Mouse (Mus musculus) lung, postnatal 4 days (tissue): Measurements from ENCODE around the gene Glb1l.
A peak's percentile ranks its signal among the peaks of the same experiment; 100 is the strongest.

ENCODE experiments used
- DNase-seq, 2 experiments: peaks; one replicate each; pipeline ENCODE4 v3.0.0; 2021

The Glb1l gene

DNA sequence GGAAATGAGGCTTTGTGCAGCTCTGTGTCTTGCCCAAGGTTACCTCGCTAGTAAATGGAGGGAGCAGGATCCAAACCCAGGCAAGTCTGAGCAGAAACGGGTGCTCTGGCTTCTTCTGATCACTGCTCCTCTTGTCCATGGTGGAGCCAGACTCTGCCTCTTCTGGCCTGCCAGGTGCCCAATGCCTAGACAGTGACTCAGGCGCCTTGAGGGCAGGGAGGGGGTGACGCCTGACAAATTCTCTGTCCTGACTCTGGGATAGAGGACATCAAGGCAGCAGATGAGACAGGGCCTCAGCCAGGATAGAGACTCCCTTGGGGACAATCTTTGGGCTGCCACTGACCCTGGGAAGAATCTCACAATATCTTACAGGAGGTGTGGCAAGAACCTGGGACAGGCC is 20.6 kb upstream of the Glb1l start:
- peak in 1 of 2 experiments; percentile 19 for DNase-seq

DNA sequence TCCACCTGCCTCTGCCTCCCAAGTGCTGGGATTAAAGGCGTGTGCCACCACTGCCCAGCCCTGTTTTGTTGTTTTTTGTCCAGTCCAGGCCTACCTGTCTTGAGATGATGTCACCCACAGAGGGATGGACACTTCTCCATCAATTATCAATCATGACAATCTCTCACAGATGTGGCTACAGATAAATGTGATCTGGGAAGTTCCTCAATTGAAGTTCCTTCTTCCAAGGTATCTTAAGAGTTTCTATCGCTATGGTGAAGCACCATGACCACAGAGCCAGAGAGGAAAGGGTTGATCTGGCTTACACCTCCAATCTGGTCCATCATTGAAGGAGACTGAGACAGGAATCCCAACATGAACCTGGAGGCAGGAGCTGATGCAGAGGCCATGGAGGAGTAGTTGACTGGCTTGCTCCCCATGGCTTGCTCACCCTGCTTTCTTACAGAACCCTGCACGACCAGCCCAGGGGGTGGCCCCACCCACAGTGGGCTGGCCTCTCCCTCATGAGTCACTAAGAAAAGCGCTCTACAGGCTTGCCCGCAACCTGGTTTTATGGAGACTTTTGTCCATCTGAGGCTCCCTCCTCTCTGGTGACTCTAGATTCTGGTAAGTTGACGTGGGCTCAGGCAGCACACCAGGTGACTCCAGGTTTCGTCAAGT is 19.9 kb upstream of the Glb1l start:
- DNase-seq = peak in 1 of 2 experiments; percentile 20

DNA sequence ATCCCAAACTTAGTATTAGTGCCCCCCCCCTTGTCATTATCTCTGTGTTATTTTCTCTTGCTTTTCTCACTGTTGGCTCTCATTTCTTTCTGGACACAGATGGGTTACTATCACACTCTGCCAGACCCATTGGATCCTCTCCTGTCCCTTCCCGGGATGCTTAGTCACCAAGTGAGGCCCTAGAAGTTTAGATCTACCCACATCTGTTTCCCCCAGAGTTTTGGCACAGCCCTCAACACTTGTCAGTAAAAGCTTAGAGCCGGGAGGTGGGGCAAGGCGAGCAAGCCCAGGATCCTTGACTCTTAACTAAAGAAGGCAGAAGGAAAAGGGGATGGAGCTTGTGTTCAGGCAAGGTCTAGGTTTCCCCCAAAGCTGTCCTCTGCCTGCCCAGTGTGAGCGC is 18.5 kb upstream of the Glb1l start:
- no peak for DNase-seq

DNA sequence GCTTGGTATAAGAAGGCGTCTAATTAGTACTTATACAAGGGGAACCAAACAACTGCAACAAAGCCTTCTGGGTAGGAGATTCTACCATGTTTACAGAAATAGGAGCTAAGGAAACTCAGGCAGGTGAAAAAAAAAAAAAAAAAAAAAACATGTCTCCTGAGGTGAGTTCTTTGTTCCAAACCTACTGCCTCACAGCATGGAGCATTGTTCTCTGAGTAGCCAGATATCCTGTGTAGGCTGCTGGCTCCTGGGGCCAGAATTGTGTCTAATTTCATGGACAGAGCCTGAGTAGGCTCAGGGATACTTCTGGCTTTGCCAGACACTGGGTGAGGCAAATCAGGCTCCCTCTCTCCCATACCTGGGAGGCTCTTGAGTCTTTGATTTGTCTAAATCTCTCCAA is 17.0 kb upstream of the Glb1l start:
- DNase-seq = no peak

DNA sequence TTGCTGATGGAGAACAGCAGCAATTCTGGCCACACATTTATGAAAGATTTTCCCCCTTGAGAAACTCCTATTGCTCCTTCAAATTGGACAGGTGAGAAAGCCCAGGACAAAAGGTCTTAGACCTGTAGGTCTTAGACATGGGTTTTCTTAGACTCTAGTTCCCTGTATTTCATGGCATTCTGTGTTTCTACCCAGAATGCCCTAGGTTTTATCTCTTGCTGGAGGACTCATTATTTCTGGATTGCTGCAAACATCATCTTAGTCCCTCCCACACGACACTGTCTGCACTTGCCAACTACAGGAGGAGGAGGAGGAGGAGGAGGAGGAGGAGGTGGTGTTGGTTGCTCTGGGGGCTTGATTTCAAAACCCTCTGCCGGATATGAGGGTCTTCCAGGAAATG is 15.5 kb upstream of the Glb1l start:
- no peak for DNase-seq

DNA sequence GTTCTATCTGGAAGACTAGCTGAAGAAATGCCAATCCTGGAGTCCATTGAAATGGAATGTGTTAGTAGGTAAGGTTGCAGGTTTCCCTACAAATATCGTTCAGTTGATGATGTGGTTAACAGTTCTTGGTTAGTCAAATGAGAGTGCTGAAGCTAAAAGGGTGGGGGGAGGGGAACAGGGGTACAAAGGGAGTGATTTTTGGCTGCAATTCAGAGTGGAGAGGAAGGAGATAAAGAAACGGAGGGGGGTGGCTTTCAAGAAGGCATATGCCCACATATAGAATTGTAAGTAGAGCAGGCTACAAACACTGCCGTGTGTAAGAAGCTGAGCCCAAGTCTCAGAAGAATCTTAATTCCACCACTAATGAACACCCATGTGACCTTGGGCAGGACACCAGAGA is 14.9 kb upstream of the Glb1l start:
- DNase-seq = no peak

DNA sequence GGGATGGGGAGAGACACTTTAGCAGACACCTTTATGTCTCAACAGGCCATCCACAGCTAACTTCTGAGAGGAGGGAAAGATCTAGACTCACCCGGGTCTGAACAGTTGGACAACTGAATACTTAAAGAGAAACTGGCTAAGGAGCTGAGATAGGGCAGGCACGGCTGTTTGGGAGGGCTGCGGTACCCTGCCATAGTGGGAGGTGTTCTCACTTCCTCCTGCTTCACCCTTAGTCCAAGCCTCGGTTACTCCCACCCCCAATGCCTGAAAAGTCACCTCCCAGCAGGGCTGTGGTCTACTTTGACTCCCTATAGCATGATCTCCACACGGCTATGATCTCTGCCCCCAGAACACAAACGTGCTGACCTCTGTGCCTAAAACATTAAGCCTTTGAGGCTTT is 12.9 kb upstream of the Glb1l start:
- no peak for DNase-seq

GRCm38 (mm10) chr1:75222926-75223325 is 12.3 kb upstream of the Glb1l start:
- no peak for DNase-seq

GRCm38 (mm10) chr1:75221538-75221937 is 10.9 kb upstream of the Glb1l start:
- no peak for DNase-seq

DNA sequence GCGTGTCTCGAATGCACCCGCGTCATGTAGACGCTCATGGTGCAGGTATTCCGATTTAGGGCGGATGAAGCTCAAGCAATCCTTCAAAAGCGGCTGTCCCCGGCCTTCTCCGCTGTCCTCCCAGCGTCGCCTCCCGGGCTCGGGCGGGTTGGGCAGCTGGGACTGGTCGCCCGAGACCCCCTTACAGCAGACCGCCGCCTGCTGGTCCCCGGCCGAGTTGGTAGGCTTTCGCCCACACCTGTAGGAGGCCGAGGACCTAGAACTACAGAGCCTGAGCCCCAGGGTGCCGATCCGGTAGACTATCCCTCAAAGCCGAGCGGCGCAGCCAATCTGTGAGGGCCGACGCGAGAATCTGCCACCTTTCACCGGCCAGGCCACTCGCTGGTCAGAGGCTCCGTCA is 8.9 kb upstream of the Glb1l start, which contains the start of gene Tuba4a:
Gene Tuba4a, minus strand, starts transcription at position 335 of the 400 bp plus-strand sequence.
- peak in 1 of 2 experiments; percentile 39 for DNase-seq

- DNase-seq = peak; percentile 92 to 93
Observed at GRCm38 (mm10) chr1:75219078-75219477, 8.5 kb upstream of the Glb1l start.

DNA sequence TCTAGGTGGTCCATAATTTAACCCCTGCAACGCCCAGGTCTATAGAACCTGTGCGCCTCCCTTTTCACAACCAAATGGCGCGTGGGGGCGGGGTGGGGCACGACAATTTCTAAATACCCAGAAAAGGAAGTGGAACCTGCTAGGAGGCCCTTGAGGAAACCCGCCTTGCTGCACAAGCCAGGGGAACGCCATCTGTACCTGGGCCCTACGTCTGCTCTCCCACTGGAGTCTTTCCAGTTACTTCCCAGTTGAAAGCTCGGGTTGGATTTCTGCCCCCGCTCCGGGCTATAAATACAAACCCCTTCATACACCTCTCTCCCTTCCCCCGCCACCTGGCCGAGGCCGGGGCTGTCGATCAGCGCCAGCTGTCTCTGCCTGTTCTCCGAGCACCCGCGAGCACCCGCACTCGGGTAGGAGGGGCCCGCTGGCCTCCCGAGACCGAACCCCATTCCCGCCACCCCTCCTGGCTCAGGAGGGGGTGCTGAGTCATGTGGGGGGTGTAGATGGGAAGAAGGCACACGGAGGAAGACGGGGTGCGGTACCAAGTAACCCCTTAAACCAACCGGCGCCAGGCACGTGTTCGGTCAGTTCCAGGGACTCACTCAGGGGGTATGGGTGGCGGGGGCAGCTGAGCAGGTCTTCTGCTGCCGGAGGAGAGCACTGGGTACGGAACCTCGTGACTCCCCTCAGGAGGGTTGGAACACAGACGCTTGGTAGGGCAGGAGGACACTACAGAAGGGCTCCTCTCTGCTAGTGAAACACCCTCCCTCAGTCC is 7.8 kb upstream of the Glb1l start:
- peak; percentile 49 to 64 for DNase-seq

- no peak for DNase-seq
Observed at GRCm38 (mm10) chr1:75217893-75218226, 7.2 kb upstream of the Glb1l start.

DNA sequence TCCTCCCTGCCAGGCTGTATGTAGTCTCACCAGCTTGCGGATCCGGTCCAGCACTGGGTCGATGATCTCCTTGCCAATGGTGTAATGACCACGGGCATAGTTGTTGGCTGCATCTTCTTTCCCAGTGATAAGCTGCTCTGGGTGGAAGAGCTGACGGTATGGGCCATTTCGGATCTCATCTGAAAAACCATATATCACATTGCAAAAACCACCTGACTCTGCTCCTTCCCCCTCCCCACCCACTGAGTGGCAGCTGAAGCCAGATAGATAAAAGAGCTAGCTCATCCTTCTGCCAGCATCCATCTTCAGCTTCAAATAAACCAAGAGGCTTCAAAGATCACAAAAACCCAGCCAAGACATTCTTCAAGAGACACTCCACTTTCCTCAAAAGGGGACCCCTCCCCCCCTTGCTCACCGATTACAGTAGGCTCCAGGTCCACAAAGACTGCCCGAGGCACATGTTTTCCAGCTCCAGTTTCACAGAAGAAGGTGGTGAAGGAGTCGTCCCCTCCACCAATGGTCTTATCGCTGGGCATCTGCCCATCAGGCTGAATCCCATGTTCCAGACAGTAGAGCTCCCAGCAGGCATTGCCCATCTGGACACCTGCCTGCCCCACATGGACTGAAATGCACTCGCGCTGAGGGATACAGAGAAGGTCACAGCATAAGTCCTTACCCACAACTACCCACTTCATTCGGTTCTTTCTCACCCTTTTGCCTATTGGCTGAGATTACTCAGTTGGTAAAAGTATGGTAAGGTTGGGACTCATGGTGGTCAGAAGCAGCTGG is 6.4 kb upstream of the Glb1l start:
- DNase-seq = no peak

DNA sequence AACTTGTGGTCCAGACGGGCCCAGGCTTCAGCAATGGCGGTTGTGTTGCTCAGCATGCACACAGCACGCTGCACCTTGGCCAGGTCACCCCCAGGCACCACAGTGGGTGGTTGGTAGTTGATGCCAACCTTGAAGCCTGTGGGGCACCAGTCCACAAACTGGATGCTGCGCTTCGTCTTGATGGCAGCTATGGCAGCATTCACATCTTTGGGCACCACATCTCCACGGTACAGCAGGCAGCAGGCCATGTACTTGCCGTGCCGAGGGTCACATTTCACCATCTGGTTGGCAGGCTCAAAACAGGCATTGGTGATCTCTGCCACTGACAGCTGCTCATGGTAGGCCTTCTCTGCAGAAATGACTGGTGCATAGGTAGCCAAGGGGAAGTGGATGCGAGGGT is 5.2 kb upstream of the Glb1l start:
- DNase-seq = no peak

- DNase-seq = no peak
Observed at GRCm38 (mm10) chr1:75214886-75215285, 4.3 kb upstream of the Glb1l start.

GRCm38 (mm10) chr1:75214442-75214841 is 3.8 kb upstream of the Glb1l start:
- no peak for DNase-seq

- no peak for DNase-seq
Observed at GRCm38 (mm10) chr1:75213096-75213495, 2.5 kb upstream of the Glb1l start.

DNA sequence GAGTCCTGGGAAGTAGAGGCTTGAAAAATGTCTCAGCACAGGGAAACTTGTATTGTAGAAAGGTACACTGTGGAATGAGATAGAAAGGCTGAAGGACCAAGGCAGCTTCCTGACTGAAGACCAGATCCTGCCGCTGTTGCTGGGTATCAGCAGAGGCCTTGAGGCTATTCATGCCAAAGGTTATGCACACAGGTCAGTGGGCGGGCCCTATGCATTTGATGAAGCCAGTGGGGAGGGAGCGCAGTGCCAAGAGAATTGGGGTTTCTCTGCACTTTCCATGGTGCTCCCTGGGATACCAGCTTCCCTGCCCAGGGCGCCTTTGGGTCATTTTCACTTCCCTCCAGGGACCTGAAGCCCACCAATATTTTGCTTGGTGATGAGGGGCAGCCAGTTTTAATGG is 1.9 kb upstream of the Glb1l start:
- no peak for DNase-seq

- DNase-seq = no peak
Observed at GRCm38 (mm10) chr1:75211141-75211708, 612 bp upstream of the Glb1l start.

GRCm38 (mm10) chr1:75208967-75209678 is 1.5 kb downstream of the Glb1l start:
- DNase-seq = peak; percentile 65 to 66

DNA sequence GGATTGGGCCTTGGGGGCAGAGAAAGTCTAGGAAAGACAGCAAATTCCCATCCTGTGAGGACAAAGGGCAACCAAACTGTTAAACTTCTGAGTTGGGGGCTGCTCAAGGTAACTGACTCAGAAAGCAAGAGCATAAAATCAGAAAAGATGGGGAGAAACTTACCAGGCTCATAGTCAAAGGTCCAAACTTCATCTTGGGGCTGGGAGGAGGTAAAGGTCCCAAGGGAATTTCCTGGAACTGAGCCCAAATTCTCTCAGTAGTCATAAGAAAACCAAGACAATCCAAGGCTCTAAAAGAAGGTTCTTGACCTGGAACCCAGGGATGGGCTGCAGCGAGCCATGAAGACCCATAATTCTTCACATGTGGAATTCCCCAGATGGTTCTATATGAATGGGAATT is 9.4 kb downstream of the Glb1l start:
- no peak for DNase-seq

- peak; percentile 57 to 61 for DNase-seq
Observed at GRCm38 (mm10) chr1:75192452-75192851, 18.2 kb downstream of the Glb1l start.
